Mouse (Mus musculus): Measurements from ENCODE around the gene Ankrd65.

DNA sequence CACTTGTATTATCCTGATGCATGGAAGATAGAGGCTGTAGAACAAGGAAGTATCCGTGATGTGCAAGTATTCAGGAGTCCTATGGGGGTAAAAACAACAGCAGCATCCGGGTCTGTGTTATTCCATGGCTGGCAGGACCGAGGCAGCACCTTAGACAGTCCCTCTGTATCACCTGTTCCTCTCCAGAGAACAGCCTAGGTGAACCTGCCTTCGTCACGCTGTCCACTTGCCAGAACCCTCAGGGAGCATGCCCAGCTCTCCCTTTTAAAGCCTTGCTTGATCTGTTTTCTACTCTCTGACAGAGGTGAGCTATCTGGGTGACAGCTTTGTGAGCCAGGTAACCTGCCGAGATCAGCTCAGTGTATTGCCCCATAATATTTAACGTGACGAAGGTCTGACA, 45.8 kb upstream of the Ankrd65 start:
- TF ChIP-seq POLR2A (IDR thresholded peaks at IDR 0.05; ENCODE audit: borderline replicate concordance, low read depth, low read length) (no peak), CTCF (IDR thresholded peaks at IDR 0.05; ENCODE audit: low read depth, low read length) (no peak)

Data from bone marrow macrophage, adult 2 months (primary cell).